Mouse (Mus musculus) MEL (cell line): Measurements from ENCODE around the gene Sccpdh. TPM values are rescaled to one million over a fixed set of nuclear protein-coding genes. Genes with fewer than 3 reads are reported as not detected.

Source experiments
- DNase-seq: peaks from one replicate; pipeline ENCODE4 v3.0.0; 2011; ENCODE audit warnings: low read depth, low spot score
- H3K27ac ChIP-seq: 2 replicates; pipeline ENCODE4 v1.5.1; 2012; ENCODE audit warnings: low read depth, mild to moderate bottlenecking, control low read depth, low read length, moderate library complexity; ENCODE audit not compliant: control insufficient read depth
- H3K27me3 ChIP-seq, 2 experiments: fragments of 150-350 bp in 1 of 2; sonication (generic) in 1 of 2; 2 replicates each; pipeline ENCODE4 v1.6.1; 2012; ENCODE audit warnings: low read length in 2 of 2, mild to moderate bottlenecking in 2 of 2, improper control_type of control experiment in 1 of 2, moderate library complexity in 1 of 2; ENCODE audit not compliant: insufficient read depth in 2 of 2, control insufficient read depth in 1 of 2
- H3K36me3 ChIP-seq, 2 experiments: 2 replicates each; pipeline ENCODE4 v1.6.1; 2012 to 2014; ENCODE audit warnings: low read length in 2 of 2, improper control_type of control experiment in 1 of 2, inconsistent platforms in 1 of 2, mild to moderate bottlenecking in 1 of 2; ENCODE audit not compliant: insufficient read depth in 2 of 2, control insufficient read depth in 1 of 2
- H3K4me1 ChIP-seq, 2 experiments: fragments of 150-350 bp in 1 of 2; sonication (generic) in 1 of 2; 2 replicates each; pipeline ENCODE4 v1.6.1; 2012; ENCODE audit warnings: low read length in 2 of 2, improper control_type of control experiment in 1 of 2, mild to moderate bottlenecking in 1 of 2; ENCODE audit not compliant: insufficient read depth in 2 of 2, control insufficient read depth in 1 of 2
- H3K4me3 ChIP-seq, 2 experiments: fragments of 150-350 bp in 1 of 2; sonication (generic) in 1 of 2; 2 replicates each; pipeline ENCODE4 v1.5.1; 2012; ENCODE audit warnings: low read depth in 2 of 2, low read length in 2 of 2, mild to moderate bottlenecking in 2 of 2, moderate library complexity in 2 of 2, control low read depth in 1 of 2, improper control_type of control experiment in 1 of 2; ENCODE audit not compliant: control insufficient read depth in 1 of 2, insufficient read depth in 1 of 2
- H3K79me2 ChIP-seq: 2 replicates; pipeline ENCODE4 v1.6.1; 2012; ENCODE audit warnings: mild to moderate bottlenecking, low read length, moderate library complexity; ENCODE audit not compliant: control insufficient read depth, poor library complexity, insufficient read depth
- H3K9ac ChIP-seq: 2 replicates; pipeline ENCODE4 v1.6.1; 2012; ENCODE audit warnings: low read depth, mild to moderate bottlenecking, control low read depth, low read length, moderate library complexity; ENCODE audit not compliant: control insufficient read depth, poor library complexity, severe bottlenecking
- H3K9me3 ChIP-seq: fragments of 150-350 bp; sonication (generic); replicated peaks from 2 replicates; pipeline ENCODE4 v1.6.1; 2012; ENCODE audit warnings: mild to moderate bottlenecking, low read length, improper control_type of control experiment, moderate library complexity; ENCODE audit not compliant: insufficient read depth
- CHD1 ChIP-seq: IDR thresholded peaks from 2 replicates; pipeline ENCODE4 v1.6.1; 2012; ENCODE audit warnings: low read depth, mild to moderate bottlenecking, inconsistent platforms, low read length, improper control_type of control experiment
- CHD2 ChIP-seq: IDR thresholded peaks from 2 replicates; pipeline ENCODE4 v1.6.1; 2011; ENCODE audit warnings: low read length, improper control_type of control experiment
- CTCF ChIP-seq, 3 experiments: IDR thresholded peaks in 2 of 3; conservative IDR thresholded peaks in 1 of 3; 2 replicates each; pipeline ENCODE4 v1.5.1; 2011 to 2012; ENCODE audit warnings: low read length in 3 of 3, low read depth in 2 of 3, mild to moderate bottlenecking in 2 of 3, improper control_type of control experiment in 1 of 3, inconsistent platforms in 1 of 3, mixed read lengths in 1 of 3, moderate library complexity in 1 of 3; ENCODE audit not compliant: control insufficient read depth in 1 of 3, insufficient read depth in 1 of 3, poor library complexity in 1 of 3, severe bottlenecking in 1 of 3
- E2F4 ChIP-seq: IDR thresholded peaks from 2 replicates; pipeline ENCODE4 v1.6.1; 2011; ENCODE audit warnings: low read depth, low read length, improper control_type of control experiment, borderline replicate concordance
- ELF1 ChIP-seq: IDR thresholded peaks from 2 replicates; pipeline ENCODE4 v1.6.1; 2014; ENCODE audit warnings: low read depth, mild to moderate bottlenecking, inconsistent platforms, low read length, improper control_type of control experiment, moderate library complexity
- EP300 ChIP-seq, 2 experiments: IDR thresholded peaks; 2 replicates each; pipeline ENCODE4 v1.6.1; 2011; ENCODE audit warnings: improper control_type of control experiment in 2 of 2, low read length in 2 of 2, low read depth in 1 of 2, mild to moderate bottlenecking in 1 of 2
- ETS1 ChIP-seq: IDR thresholded peaks from 2 replicates; pipeline ENCODE4 v1.6.1; 2012; ENCODE audit warnings: low read depth, mild to moderate bottlenecking, inconsistent platforms, low read length, improper control_type of control experiment, moderate library complexity
- GABPA ChIP-seq: IDR thresholded peaks from 2 replicates; pipeline ENCODE4 v1.6.1; 2012; ENCODE audit warnings: low read depth, mild to moderate bottlenecking, inconsistent platforms, low read length, improper control_type of control experiment, moderate library complexity
- GATA1 ChIP-seq: IDR thresholded peaks from 2 replicates; pipeline ENCODE4 v1.6.1; 2011; ENCODE audit warnings: low read depth, low read length, improper control_type of control experiment
- HCFC1 ChIP-seq: IDR thresholded peaks from 2 replicates; pipeline ENCODE4 v1.6.1; 2012; ENCODE audit warnings: low read depth, mild to moderate bottlenecking, inconsistent platforms, low read length, improper control_type of control experiment, moderate library complexity
- JUND ChIP-seq: IDR thresholded peaks from 2 replicates; pipeline ENCODE4 v1.6.1; 2011; ENCODE audit warnings: low read depth, mild to moderate bottlenecking, improper control_type of control experiment, low read length
- MAFK ChIP-seq: IDR thresholded peaks from 2 replicates; pipeline ENCODE4 v1.6.1; 2011; ENCODE audit warnings: low read depth, mild to moderate bottlenecking, low read length, improper control_type of control experiment, borderline replicate concordance
- MAX ChIP-seq: IDR thresholded peaks from 2 replicates; pipeline ENCODE4 v1.6.1; 2011; ENCODE audit warnings: low read length, improper control_type of control experiment
- MXI1 ChIP-seq: IDR thresholded peaks from 2 replicates; pipeline ENCODE4 v1.6.1; 2011; ENCODE audit warnings: mild to moderate bottlenecking, low read depth, low read length, improper control_type of control experiment
- MYC ChIP-seq: IDR thresholded peaks from 2 replicates; pipeline ENCODE4 v1.6.1; 2011; ENCODE audit warnings: low read depth, mild to moderate bottlenecking, low read length, improper control_type of control experiment, moderate library complexity
- NRF1 ChIP-seq: IDR thresholded peaks from 2 replicates; pipeline ENCODE4 v1.6.1; 2014; ENCODE audit warnings: low read depth, mild to moderate bottlenecking, inconsistent platforms, low read length, improper control_type of control experiment, moderate library complexity; ENCODE audit not compliant: poor library complexity, insufficient read depth, severe bottlenecking
- POLR2A ChIP-seq, 2 experiments: IDR thresholded peaks; 2 replicates each; pipeline ENCODE4 v1.6.1; 2011 to 2012; ENCODE audit warnings: low read length in 2 of 2, mild to moderate bottlenecking in 2 of 2, control low read depth in 1 of 2, improper control_type of control experiment in 1 of 2, low read depth in 1 of 2, moderate library complexity in 1 of 2; ENCODE audit not compliant: control insufficient read depth in 1 of 2, insufficient read depth in 1 of 2, poor library complexity in 1 of 2
- POLR2AphosphoS2 ChIP-seq: IDR thresholded peaks from 2 replicates; pipeline ENCODE4 v1.6.1; 2011; ENCODE audit warnings: low read length, improper control_type of control experiment
- POLR2AphosphoS5 ChIP-seq: IDR thresholded peaks from 2 replicates; pipeline ENCODE4 v1.6.1; 2012; ENCODE audit warnings: low read depth, borderline replicate concordance, mild to moderate bottlenecking, inconsistent platforms, low read length, moderate library complexity, mixed read lengths
- RAD21 ChIP-seq: IDR thresholded peaks from 2 replicates; pipeline ENCODE4 v1.6.1; 2011; ENCODE audit warnings: mild to moderate bottlenecking, low read depth, low read length, improper control_type of control experiment
- RCOR1 ChIP-seq: IDR thresholded peaks from 2 replicates; pipeline ENCODE4 v1.6.1; 2012; ENCODE audit warnings: low read depth, mild to moderate bottlenecking, inconsistent platforms, low read length, improper control_type of control experiment
- SIN3A ChIP-seq: IDR thresholded peaks from 2 replicates; pipeline ENCODE4 v1.6.1; 2012; ENCODE audit warnings: low read length, improper control_type of control experiment, inconsistent platforms
- TCF12 ChIP-seq: IDR thresholded peaks from 2 replicates; pipeline ENCODE4 v1.6.1; 2014; ENCODE audit warnings: low read depth, mild to moderate bottlenecking, inconsistent platforms, low read length, improper control_type of control experiment, moderate library complexity
- USF1 ChIP-seq: IDR thresholded peaks from 2 replicates; pipeline ENCODE4 v1.6.1; 2014; ENCODE audit warnings: low read depth, mild to moderate bottlenecking, inconsistent platforms, low read length, improper control_type of control experiment, moderate library complexity
- USF2 ChIP-seq, 2 experiments: IDR thresholded peaks; 2 replicates each; pipeline ENCODE4 v1.6.1; 2011 to 2012; ENCODE audit warnings: improper control_type of control experiment in 2 of 2, low read length in 2 of 2, borderline replicate concordance in 1 of 2, inconsistent platforms in 1 of 2, low read depth in 1 of 2, mild to moderate bottlenecking in 1 of 2; ENCODE audit not compliant: insufficient read depth in 1 of 2
- ZC3H11A ChIP-seq: IDR thresholded peaks from 2 replicates; pipeline ENCODE4 v1.6.1; 2012; ENCODE audit warnings: low read depth, mild to moderate bottlenecking, inconsistent platforms, low read length, improper control_type of control experiment
- ZMIZ1 ChIP-seq: IDR thresholded peaks from 2 replicates; pipeline ENCODE4 v1.6.1; 2012; ENCODE audit warnings: low read depth, mild to moderate bottlenecking, inconsistent platforms, low read length, improper control_type of control experiment, moderate library complexity
- ZNF384 ChIP-seq: IDR thresholded peaks from 2 replicates; pipeline ENCODE4 v1.6.1; 2012; ENCODE audit warnings: low read depth, mild to moderate bottlenecking, inconsistent platforms, low read length, improper control_type of control experiment
- polyA plus RNA-seq, 2 experiments: library from polyadenylated mRNA; stranded (reverse) in 1 of 2; unstranded in 1 of 2; fragments of >175 nt in 1 of 2; fragments of >200 nt in 1 of 2; gene quantifications; 2 replicates each; pipeline versions ENCODE4 v1.2.1 to v1.2.4; 2012; ENCODE audit warnings: low replicate concordance in 2 of 2, low read depth in 1 of 2; ENCODE audit not compliant: insufficient read length in 2 of 2, insufficient read depth in 1 of 2, missing spikeins in 1 of 2
- total RNA-seq: library from RNA; depleted of rRNA; stranded (reverse); fragments of 300-350 nt; gene quantifications from 2 replicates; pipeline ENCODE4 v1.2.3, GENCODE M21; 2012

The Sccpdh gene
- total and polyA plus RNA-seq, 3 experiments: 18.5 to 18.7 TPM; not detected in 1

GRCm38 (mm10) chr1:179667450-179667849 lies 560 bp upstream of the Sccpdh start:
- H3K27ac ChIP-seq: no peak overlapping the region
- no peaks in the 10 kb centered on the region for H3K27me3 ChIP-seq
- peak overlapping the region; percentile 73 for H3K9ac ChIP-seq
- peaks cover 5% of the 10 kb centered on the region; the same call in 1 of the 2 replicates for H3K79me2 ChIP-seq
- H3K9me3 ChIP-seq: no peaks in the 10 kb centered on the region
- TF ChIP-seq E2F4 (no peak), POLR2AphosphoS5 (no peak), CHD2 (no peak), TCF12 (no peak), POLR2AphosphoS2 (no peak), ZC3H11A (no peak), RAD21 (no peak), POLR2A (IDR thresholded peaks at IDR 0.05; ENCODE audit: control insufficient read depth in 1 of 2, insufficient read depth in 1 of 2, low read depth in 1 of 2, low read length in 2 of 2, poor library complexity in 1 of 2) (no peak), RCOR1 (no peak), ZMIZ1 (no peak)
- TF ChIP-seq, all 39 proteins: peak for 0
- DNase-seq: no peak
- Histone ChIP-seq H3K36me3 (peaks cover 0 to 4% of the 10 kb centered on the region in 2 experiments; a peak in 2 of 4 replicates), H3K4me3 (peak overlapping the region; percentile 74 to 91), H3K4me1 (peaks cover 0 to 6% of the 10 kb centered on the region in 2 experiments; a peak in 3 of 4 replicates)

- Histone ChIP-seq H3K9me3 (no peaks in the 10 kb centered on the region), H3K4me1 (peaks cover 0 to 6% of the 10 kb centered on the region in 2 experiments; a peak in 3 of 4 replicates), H3K27me3 (no peaks in the 10 kb centered on the region), H3K9ac (peak overlapping the region; percentile 73), H3K4me3 (peak overlapping the region; percentile 74 to 91), H3K79me2 (peaks cover 5% of the 10 kb centered on the region; the same call in 1 of the 2 replicates), H3K36me3 (peaks cover 0 to 4% of the 10 kb centered on the region in 2 experiments; a peak in 2 of 4 replicates), H3K27ac (peak overlapping the region; percentile 15; the same call in 1 of the 2 replicates)
- DNase-seq: peak; percentile 71
- TF ChIP-seq ZC3H11A: no peak
- TF ChIP-seq MYC: no peak
- TF ChIP-seq GABPA: no peak
- TF ChIP-seq CHD1: no peak
- TF ChIP-seq EP300 (IDR thresholded peaks at IDR 0.05; ENCODE audit: low read depth in 1 of 2, low read length in 2 of 2): no peak
- peak; percentile 60 for TF ChIP-seq MAX
- TF ChIP-seq JUND: no peak
- TF ChIP-seq POLR2A (IDR thresholded peaks at IDR 0.05; ENCODE audit: control insufficient read depth in 1 of 2, insufficient read depth in 1 of 2, low read depth in 1 of 2, low read length in 2 of 2, poor library complexity in 1 of 2): no peak
- peak in 1 of 3 experiments; percentile 26; a peak in 2 of 6 replicates for TF ChIP-seq CTCF (IDR thresholded peaks at IDR 0.05 in 2 of 3, conservative IDR thresholded peaks at IDR 0.05 in 1 of 3; ENCODE audit: control insufficient read depth in 1 of 3, insufficient read depth in 1 of 3, low read depth in 2 of 3, low read length in 3 of 3, poor library complexity in 1 of 3, severe bottlenecking in 1 of 3)
- TF ChIP-seq ETS1: no peak
- no peak for TF ChIP-seq ZNF384
- TF ChIP-seq USF2 (IDR thresholded peaks at IDR 0.05; ENCODE audit: borderline replicate concordance in 1 of 2, insufficient read depth in 1 of 2, low read depth in 1 of 2, low read length in 2 of 2): no peak
- TF ChIP-seq RAD21: peak; percentile 1; the same call in 1 of the 2 replicates
- no peak for TF ChIP-seq GATA1
- peak; percentile 53 for TF ChIP-seq SIN3A
- TF ChIP-seq MAFK: no peak
- TF ChIP-seq ZMIZ1: no peak
- TF ChIP-seq POLR2AphosphoS2: no peak
- no peak for TF ChIP-seq NRF1
- no peak for TF ChIP-seq ELF1
- TF ChIP-seq MXI1: peak; percentile 84
- no peak for TF ChIP-seq HCFC1
- no peak for TF ChIP-seq TCF12
- no peak for TF ChIP-seq USF1
- no peak for TF ChIP-seq POLR2AphosphoS5
- no peak for TF ChIP-seq RCOR1
Observed at GRCm38 (mm10) chr1:179668836-179669537, 977 bp downstream of the Sccpdh start.
